Mouse (Mus musculus): ENCODE results near the gene Ppp1r9b. TPM values are rescaled to one million over a fixed set of nuclear protein-coding genes. Genes with fewer than 3 reads are reported as not detected.
A peak's percentile ranks its signal among the peaks of the same experiment; 100 is the strongest.

Ppp1r9b gene
- total RNA-seq, 2 experiments from 2014 or later, result 18.3 to 25.7 TPM

DNA sequence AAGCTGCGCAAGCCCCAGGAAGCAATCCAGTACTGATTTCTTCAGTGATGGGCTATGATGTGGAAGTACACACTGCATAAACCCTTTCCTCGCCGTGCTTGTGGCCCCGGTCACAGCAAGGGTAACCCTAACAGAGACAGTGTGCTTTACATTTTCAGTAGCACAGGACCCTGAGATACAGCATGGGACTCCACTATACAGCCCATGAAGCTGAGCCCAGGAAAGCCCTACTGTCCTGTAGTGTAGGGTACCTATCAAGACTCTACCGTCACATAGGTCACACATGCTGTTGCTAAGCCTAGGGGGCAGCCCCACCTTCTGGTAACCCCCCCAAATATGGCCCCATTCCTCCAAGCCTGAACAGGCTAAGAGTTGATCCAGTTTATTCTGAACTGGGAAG lies 45.7 kb downstream of the Ppp1r9b start:
- no peak for DNase-seq
- Histone ChIP-seq H3K4me3 (no peak overlapping the region), H3K27ac (no peak overlapping the region)
- intact Hi-C loops (cut with DNase I), result no loop called here
- TF ChIP-seq CTCF (IDR thresholded peaks at IDR 0.05), result no peak

DNA sequence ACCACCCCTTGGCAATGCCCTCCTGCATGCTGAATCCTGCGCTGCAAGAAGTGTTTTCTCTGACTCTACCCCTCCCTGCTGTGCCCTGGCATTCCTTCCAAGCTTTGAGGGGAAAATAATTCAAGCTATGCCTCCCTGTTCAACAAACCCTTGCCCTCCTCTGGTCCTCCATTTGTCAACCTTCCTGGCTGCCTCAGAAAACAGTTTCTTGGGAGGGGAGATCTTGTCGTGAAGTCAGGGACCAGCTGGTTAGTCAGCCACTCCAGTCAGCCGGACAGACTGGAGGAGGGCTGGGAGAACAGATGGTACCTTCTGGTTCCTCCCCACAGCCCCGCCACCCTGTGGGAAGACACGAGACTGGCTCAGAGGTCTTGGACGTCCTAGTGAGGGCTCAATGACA lies 46.5 kb downstream of the Ppp1r9b start:
- Histone ChIP-seq H3K4me3 (no peak overlapping the region), H3K27ac (peak overlapping the region; percentile 6; the same call in 1 of the 2 replicates)
- no peak for TF ChIP-seq CTCF (IDR thresholded peaks at IDR 0.05)
- no peak for DNase-seq
- intact Hi-C loops (cut with DNase I), result no loop called here

DNA sequence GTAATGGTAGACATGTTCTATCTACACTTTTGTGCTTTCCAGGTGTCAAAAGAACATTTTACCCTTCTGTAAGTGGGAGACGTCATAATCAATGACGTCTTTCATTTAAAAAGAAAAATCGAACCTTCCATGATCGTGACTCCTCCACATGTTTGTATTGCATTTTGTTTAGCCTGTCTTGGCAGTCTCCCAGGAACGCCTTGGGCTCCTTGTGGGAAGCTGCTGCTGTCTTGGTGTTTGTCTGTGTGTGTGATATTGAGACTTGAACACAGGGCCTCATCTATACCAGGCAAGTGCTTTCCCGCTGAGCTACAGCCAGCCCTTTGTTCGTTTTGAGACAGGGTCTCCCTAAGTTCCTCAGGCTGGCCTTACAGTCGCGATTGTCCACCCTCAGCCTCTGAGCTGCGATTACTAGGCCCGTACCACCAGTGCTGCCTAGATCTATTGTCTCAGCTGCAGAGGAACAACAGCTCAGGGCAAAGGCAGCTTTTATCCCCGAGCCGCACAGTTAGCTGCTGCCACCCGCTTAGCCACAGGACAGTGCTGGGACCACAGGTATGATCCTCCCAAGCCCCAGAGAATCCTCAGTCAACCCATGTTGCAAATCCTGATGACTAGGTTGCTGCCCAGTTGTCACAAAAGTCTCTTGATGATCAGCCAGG lies 47.5 kb downstream of the Ppp1r9b start:
- no peak overlapping the region; the same call in 1 of the 2 replicates for H3K4me3 ChIP-seq
- no peak for DNase-seq
- TF ChIP-seq CTCF (IDR thresholded peaks at IDR 0.05), result no peak
- H3K27ac ChIP-seq, result peak overlapping the region; percentile 35; the same call in 1 of the 2 replicates
- intact Hi-C loops (cut with DNase I), result no loop called here

DNA sequence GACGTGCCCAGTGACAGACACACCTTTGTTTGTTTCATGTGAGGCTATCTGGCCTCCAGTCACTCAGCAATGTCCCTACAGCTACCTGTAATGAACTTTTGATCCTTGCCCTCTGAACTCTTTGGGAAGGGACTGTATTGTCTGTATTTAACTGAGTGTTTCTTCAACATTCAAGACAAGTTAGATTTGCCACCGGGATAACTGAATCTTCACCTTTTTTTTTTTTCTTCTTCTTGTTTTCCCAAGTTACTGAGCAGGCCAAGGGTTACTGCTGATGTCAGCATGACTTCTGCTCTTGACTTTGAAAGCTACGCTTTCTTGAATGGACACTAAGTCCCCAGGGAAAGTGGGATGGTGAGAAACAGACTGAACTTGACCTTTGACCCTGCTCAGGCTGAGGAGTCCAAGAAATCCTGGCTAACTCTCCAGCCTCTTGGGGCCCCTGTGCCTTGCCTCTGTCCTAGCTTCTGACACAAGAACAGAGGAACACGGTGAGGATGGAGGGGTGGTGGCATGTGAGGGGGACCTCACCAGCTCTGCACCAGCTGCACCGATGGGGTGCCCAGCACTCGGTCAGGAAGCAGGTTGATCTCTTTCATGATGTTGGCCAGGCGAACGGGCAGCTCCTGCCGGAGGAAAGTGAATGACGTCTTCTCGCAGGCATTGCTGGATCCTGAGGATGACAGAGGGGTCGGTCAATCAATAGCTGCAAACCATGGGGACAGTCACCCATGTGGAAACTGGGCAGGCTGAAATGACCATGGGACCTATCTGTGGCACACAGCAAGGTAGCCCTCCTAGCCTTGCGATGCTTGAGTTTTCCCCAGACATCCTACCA lies 48.2 kb downstream of the Ppp1r9b start:
- H3K27ac ChIP-seq, result peak overlapping the region; percentile 98
- peak overlapping the region; percentile 92 for H3K4me3 ChIP-seq
- no peak for TF ChIP-seq CTCF (IDR thresholded peaks at IDR 0.05)
- intact Hi-C loops (cut with DNase I), result no loop called here
- DNase-seq, result no peak

DNA sequence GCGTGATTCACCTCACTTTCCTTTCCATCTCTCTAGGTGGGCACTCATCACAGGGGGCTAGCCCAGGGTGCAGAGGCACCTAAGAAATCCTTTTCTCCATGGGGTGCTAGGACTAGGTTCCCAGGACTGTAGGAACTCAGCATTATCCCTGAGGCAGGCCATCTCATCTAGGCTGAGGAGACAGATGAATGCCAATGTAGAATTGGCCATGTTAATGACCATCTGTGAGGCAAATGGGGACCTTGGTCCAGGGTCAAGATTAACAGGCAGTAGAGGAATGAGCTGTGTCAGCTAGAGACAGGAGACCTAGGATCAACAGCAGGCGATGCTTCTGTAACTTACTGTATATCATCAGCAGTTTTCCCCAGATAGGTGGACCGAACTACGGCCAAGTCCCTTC lies 48.9 kb downstream of the Ppp1r9b start:
- peak overlapping the region; percentile 98 for H3K27ac ChIP-seq
- intact Hi-C loops (cut with DNase I), result loop anchor here (2.0 to 10.0 kb wide), 2 partner anchors 61 to 175 kb away; no protein-coding TSS in a partner anchor
- TF ChIP-seq CTCF (IDR thresholded peaks at IDR 0.05), result no peak
- peak overlapping the region; percentile 92 for H3K4me3 ChIP-seq
- DNase-seq, result no peak

DNA sequence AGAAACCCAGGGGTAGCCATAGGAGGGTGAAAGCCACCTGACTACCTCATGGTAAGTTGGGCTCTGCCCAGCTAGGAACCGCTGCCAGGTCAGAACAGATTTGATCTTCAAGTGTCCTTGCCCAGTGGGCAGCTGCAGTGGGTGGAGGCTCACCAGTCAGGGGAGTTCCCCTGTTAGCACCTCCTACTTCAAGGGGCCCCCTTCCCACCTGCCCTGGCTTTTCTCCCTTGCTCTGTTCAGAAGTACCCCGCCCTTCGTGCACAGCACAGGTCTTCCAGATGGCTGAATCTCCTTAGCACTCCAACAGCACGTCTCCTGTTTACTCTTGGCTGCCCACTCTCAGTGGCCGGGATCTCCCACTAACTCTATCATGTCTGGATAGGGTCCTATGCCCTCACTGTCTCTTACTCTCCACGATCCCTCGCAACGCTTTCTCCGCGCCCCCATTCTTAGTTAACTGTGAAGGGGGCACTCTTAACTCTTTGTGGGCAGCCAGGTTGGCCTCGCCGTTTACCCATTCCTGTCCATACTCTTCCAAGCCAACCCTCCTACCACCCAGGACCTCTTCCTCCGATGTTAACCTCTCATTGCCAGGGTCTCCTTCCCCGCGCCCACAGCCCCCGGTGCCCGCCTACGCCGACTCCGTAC lies 49.8 kb downstream of the Ppp1r9b start:
- intact Hi-C loops (cut with DNase I), result loop anchor here (2.0 to 10.0 kb wide), 2 partner anchors 62 to 176 kb away; no protein-coding TSS in a partner anchor
- peak; percentile 94 for DNase-seq
- no peak for TF ChIP-seq CTCF (IDR thresholded peaks at IDR 0.05)
- Histone ChIP-seq H3K4me3 (peak overlapping the region; percentile 92), H3K27ac (peak overlapping the region; percentile 98)

DNA sequence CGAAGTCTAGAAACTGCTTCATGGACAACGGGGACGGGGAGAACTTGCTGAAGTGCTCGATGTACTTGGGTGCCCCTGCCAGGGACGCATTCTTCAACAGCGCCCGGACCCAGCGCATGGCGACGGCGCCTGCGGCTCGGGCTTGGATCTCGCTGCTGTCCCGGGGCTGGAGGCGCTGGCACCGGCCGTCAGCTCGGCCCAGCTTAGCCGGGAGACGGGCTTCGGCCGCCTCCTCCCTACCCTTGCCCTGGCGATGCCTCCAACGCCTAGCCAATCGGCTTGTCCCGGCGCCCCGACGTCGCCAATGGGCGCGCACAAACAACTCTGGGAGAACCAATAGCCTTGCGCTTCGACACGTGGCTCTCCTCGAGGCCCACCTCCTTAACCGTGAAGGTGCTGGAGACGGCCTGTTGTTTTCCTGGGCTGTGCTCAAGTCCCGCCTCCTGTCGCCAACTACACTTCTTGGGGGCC lies 50.3 kb downstream of the Ppp1r9b start, which contains the start of gene Pdk2:
Pdk2 (minus strand) TSS at position 216 of the 471 bp plus-strand sequence.
- intact Hi-C loops (cut with DNase I), result loop anchor here (2.0 to 10.0 kb wide), 2 partner anchors 62 to 176 kb away; no protein-coding TSS in a partner anchor

DNA sequence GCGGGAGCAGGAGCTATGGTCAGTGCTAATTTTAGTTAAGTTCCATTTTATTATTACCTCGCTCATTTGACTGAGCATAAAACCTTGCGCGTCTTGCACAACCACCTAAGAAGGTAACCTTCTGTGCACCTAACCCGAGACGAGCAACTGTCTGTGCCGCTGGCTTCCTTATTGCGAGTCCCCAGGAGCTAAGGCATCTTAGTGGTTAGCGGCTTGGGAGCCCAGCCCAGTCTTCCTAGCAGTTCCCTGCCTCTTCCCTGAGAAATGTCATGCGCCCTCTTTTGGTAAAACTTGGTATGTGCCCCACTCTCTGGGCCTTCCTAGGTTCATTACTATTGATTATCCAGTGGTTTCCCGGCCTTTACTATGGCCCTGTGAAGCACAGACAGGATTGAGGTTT lies 51.3 kb downstream of the Ppp1r9b start:
- peak; percentile 89 for DNase-seq
- peak overlapping the region; percentile 98 for H3K27ac ChIP-seq
- intact Hi-C loops (cut with DNase I), result loop anchor here (2.0 to 10.0 kb wide), 2 partner anchors 101 to 177 kb away; no protein-coding TSS in a partner anchor
- TF ChIP-seq CTCF (IDR thresholded peaks at IDR 0.05), result peak; percentile 89
- peak overlapping the region; percentile 92 for H3K4me3 ChIP-seq

More for the DNA sequence above, 50.3 kb downstream of the Ppp1r9b start, which contains the start of gene Pdk2:
- no peak for TF ChIP-seq CTCF (IDR thresholded peaks at IDR 0.05)
- H3K27ac ChIP-seq, result peak within 1 kb of the TSS; percentile 98
- H3K4me3 ChIP-seq, result peak within 1 kb of the TSS; percentile 92
- DNase-seq, result peak; percentile 98

DNA sequence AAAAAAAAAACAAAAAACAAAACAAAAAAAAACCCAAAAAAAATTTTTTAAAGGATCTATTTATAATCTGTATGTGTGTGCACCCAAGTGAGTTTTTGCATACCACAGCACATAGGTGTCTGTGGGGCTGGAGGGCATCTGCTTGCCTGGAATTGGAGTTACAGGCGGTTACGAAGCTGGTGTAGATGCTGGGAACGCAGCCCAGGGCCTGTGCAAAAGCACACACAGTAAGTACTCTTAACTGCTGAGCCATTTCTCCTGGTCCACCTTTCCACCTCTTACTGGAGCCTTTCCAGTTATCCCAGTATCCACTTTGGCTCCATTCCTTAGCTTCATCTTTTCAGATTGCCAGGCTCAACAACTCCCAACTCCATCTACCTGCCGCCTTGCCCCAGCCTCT lies 52.2 kb downstream of the Ppp1r9b start:
- H3K27ac ChIP-seq, result no peak overlapping the region; the same call in 1 of the 2 replicates
- DNase-seq, result peak; percentile 16
- no peak overlapping the region for H3K4me3 ChIP-seq
- intact Hi-C loops (cut with DNase I), result loop anchor here (2.0 to 10.0 kb wide), 2 partner anchors 102 to 178 kb away; no protein-coding TSS in a partner anchor
- no peak for TF ChIP-seq CTCF (IDR thresholded peaks at IDR 0.05)

DNA sequence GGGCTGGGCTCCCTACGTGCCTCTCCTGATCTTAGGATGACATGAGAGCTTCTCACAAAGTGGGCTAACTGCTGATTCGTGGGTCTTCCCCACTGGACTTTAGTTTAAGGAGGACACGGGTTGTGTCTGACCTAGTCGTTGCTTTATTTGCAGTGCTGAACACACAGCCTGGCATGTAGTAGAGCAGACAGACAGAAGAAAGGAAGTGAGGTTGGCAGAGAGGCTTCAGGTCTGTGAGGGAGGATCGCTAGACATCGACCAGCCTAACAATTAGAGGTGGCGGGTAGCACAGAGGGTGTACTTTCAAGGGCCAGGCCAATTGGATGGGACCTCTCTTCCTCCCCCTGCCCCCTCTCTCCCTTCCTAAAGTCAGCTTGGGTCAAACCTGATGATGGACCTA lies 52.8 kb downstream of the Ppp1r9b start:
- peak; percentile 11 for DNase-seq
- no peak for TF ChIP-seq CTCF (IDR thresholded peaks at IDR 0.05)
- Histone ChIP-seq H3K4me3 (no peak overlapping the region), H3K27ac (no peak overlapping the region)
- intact Hi-C loops (cut with DNase I), result loop anchor here (2.0 to 10.0 kb wide), 2 partner anchors 103 to 179 kb away; no protein-coding TSS in a partner anchor

DNA sequence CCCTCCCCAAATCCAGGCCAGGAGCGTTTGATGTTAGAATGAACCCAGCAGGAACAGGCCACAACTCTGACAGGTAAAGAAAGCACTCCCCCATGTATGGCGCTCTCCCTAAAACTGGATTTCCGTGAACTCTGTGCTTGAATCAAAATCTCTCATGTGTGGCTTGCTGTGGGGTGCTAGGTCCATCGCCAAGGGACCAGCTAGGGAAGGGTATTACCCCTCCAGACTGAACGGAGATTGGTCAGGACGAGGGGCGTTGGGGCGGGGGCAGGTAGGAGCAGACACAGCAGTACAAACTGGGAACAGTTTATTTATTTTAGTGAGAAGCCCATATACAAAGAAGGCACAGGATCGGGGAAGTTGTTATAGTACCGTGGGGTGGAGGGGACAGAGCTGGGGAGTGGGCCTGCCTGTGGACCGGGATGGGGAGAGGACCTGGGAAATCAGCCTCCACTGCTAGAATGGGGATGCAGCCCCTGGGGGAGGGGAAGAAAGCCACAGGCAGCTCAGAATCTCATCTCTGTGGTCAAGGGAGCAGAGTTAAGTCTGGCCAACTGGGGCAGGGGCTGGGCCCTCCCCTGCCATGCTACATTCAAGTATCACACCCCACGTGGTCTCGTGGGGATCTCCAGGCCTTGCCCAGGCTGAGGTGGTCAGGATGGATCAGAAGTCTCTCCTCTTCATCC lies 53.5 kb downstream of the Ppp1r9b start:
- intact Hi-C loops (cut with DNase I), result loop anchor here (10.0 kb wide), 1 partner anchor 180 kb away; no protein-coding TSS in a partner anchor
- no peak overlapping the region for H3K27ac ChIP-seq
- TF ChIP-seq CTCF (IDR thresholded peaks at IDR 0.05), result no peak

More for the DNA sequence above, 53.5 kb downstream of the Ppp1r9b start:
- no peak overlapping the region for H3K4me3 ChIP-seq
- DNase-seq, result peak; percentile 19

Measured in gastrocnemius, adult 2 months (tissue).